Mouse (Mus musculus) stomach, embryonic 14.5 days (tissue): ENCODE data around the gene Defb30. TPM values are rescaled to one million over a fixed set of nuclear protein-coding genes. Genes with fewer than 3 reads are reported as not detected.

Experiments
- ATAC-seq: fragments of 200-750 bp; cut with Nextera tagmentation; 2 replicates; pipeline ENCODE4 v1.8.0; 2017; ENCODE audit warnings: low read depth, moderate TSS enrichment; ENCODE audit not compliant: insufficient number of reproducible peaks, insufficient read depth, low FRiP score
- H3K27ac ChIP-seq: fragments of 300-500 bp; sonication (generic); 2 replicates; pipeline ENCODE4 v1.5.1; 2014; ENCODE audit warnings: mild to moderate bottlenecking, low read length, moderate library complexity, mixed read lengths
- H3K27me3 ChIP-seq: fragments of 300-500 bp; sonication (generic); 2 replicates; pipeline ENCODE4 v1.6.1; 2014; ENCODE audit warnings: low read length, control low read depth, mixed read lengths; ENCODE audit not compliant: control insufficient read depth, insufficient read depth
- H3K36me3 ChIP-seq: fragments of 300-500 bp; sonication (generic); 2 replicates; pipeline ENCODE4 v1.6.1; 2014; ENCODE audit warnings: mild to moderate bottlenecking, control low read depth, low read length, moderate library complexity, mixed read lengths; ENCODE audit not compliant: control insufficient read depth, insufficient read depth
- H3K4me1 ChIP-seq: fragments of 300-500 bp; sonication (generic); 2 replicates; pipeline ENCODE4 v1.6.1; 2014; ENCODE audit warnings: low read length, control low read depth, mixed read lengths; ENCODE audit not compliant: control insufficient read depth, insufficient read depth
- H3K4me2 ChIP-seq: fragments of 300-500 bp; sonication (generic); replicated peaks from 2 replicates; pipeline ENCODE4 v1.6.1; 2014; ENCODE audit warnings: low read depth, low read length, control low read depth
- H3K4me3 ChIP-seq: fragments of 300-500 bp; sonication (generic); 2 replicates; pipeline ENCODE4 v1.5.1; 2014; ENCODE audit warnings: low read depth, low read length, control low read depth
- H3K9ac ChIP-seq: fragments of 300-500 bp; sonication (generic); replicated peaks from 2 replicates; pipeline ENCODE4 v1.6.1; 2014; ENCODE audit warnings: low read depth, mild to moderate bottlenecking, control low read depth, low read length, moderate library complexity, mixed read lengths
- H3K9me3 ChIP-seq: fragments of 300-500 bp; sonication (generic); 2 replicates; pipeline ENCODE4 v1.6.1; 2016; ENCODE audit warnings: low read depth, low read length, control low read depth; ENCODE audit not compliant: control insufficient read depth
- WGBS: fragments of 180-500 bp; shearing (Covaris S2); extraction: QIAGEN DNeasy Blood & Tissue Kit; methylation state at CpG from one replicate; pipeline ENCODE4 v1.1.7; 2014; 5-methylcytosine and 5-hydroxymethylcytosine counted together
- polyA plus RNA-seq: library from polyadenylated mRNA; unstranded; fragments of >200 nt; fragmentation: Nextera tagmentation; extraction: Ambion mirVana; gene quantifications from 2 replicates; pipeline ENCODE4 v1.2.1, GENCODE M21; 2014

Gene Defb30
- polyA plus RNA-seq, 1 experiment from 2014 or later: not detected

DNA sequence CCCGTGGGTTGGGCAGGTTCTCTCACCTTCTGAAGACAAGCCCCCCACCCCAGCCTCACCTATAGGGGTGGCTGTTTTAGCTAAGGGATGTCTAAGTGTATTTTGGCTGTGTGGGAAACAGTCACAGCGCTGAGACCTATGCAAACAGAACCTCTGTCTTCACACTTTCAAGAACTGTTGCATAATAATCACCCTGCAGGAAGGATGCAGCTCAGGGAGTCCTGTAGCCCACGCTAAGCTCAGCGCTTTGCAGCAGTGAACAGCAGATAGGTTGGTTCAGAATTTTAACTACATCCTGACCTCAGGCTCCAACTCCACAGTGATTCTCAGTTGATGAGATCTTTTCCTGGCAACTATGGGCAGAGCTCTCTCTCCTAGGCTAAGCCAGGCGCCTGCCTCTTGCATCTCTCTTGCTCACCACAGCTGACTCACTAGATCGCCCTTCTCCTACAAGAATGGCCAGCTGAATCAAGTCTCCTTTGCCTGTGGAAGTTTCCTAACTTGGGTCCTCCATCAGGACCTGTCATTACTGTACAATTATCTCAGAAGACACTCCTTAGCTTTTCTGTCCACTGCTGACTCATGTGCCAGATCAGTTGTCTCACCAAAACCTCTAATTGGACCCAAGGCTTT lies 29.1 kb downstream of the Defb30 start:
- ATAC-seq: no peak
- Histone ChIP-seq H3K4me3 (no peak overlapping the region), H3K36me3 (no peaks in the 10 kb centered on the region), H3K9me3 (no peaks in the 10 kb centered on the region), H3K4me2 (no peak overlapping the region), H3K27me3 (no peaks in the 10 kb centered on the region), H3K4me1 (no peaks in the 10 kb centered on the region), H3K9ac (no peak overlapping the region), H3K27ac (no peak overlapping the region)
- 54% methylated on average over 6 of the region's 6 CpGs for WGBS

GRCm38 (mm10) chr14:63014667-63015066 lies 35.1 kb downstream of the Defb30 start:
- no peaks in the 10 kb centered on the region for H3K9me3 ChIP-seq
- no peaks in the 10 kb centered on the region for H3K4me1 ChIP-seq
- H3K27ac ChIP-seq: no peak overlapping the region
- no peaks in the 10 kb centered on the region for H3K36me3 ChIP-seq
- H3K4me3 ChIP-seq: no peak overlapping the region
- H3K27me3 ChIP-seq: no peaks in the 10 kb centered on the region
- no peak overlapping the region for H3K9ac ChIP-seq
- 91% methylated on average over 4 of the region's 4 CpGs for WGBS
- no peak overlapping the region for H3K4me2 ChIP-seq
- no peak for ATAC-seq

- Histone ChIP-seq H3K27me3 (no peaks in the 10 kb centered on the region), H3K4me1 (no peaks in the 10 kb centered on the region), H3K4me3 (no peak overlapping the region), H3K27ac (no peak overlapping the region), H3K9ac (no peak overlapping the region), H3K36me3 (no peaks in the 10 kb centered on the region), H3K9me3 (no peaks in the 10 kb centered on the region), H3K4me2 (no peak overlapping the region)
- ATAC-seq: no peak
- 68% methylated on average over 4 of the region's 4 CpGs for WGBS
Measured at GRCm38 (mm10) chr14:63013082-63013481, 36.7 kb downstream of the Defb30 start.

DNA sequence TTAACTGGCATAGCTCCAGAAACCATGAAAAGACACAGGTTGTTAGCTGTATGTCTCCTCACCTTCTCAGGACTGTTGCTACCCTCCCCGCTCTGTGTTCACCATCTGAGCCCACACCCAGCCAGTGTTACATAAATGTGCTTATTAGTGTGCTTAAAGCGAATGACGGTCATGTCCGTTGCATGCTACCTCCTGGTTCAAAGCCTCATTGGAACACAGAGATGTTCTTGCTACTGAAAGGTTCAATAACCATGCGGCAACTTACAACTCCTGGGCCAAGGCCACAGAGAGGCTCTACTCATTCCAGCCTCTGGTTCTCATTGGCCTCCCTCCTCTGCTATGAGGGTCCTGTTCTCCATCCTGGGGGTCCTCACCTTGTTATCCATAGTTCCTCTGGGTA lies 38.3 kb downstream of the Defb30 start, which contains the start of gene Defb43:
Gene Defb43, plus strand, starts transcription at position 301 of the 400 bp plus-strand sequence.
- no peak within 1 kb of the TSS for H3K4me2 ChIP-seq
- H3K4me3 ChIP-seq: no peak within 1 kb of the TSS
- H3K27me3 ChIP-seq: no peaks in the 10 kb centered on the region
- no peaks in the 10 kb centered on the region for H3K4me1 ChIP-seq
- no peaks in the 10 kb centered on the region for H3K9me3 ChIP-seq
- WGBS: 92% methylated on average over 5 of the region's 5 CpGs
- no peak within 1 kb of the TSS for H3K27ac ChIP-seq
- ATAC-seq: no peak
- no peak within 1 kb of the TSS for H3K9ac ChIP-seq
- no peaks in the 10 kb centered on the region for H3K36me3 ChIP-seq

DNA sequence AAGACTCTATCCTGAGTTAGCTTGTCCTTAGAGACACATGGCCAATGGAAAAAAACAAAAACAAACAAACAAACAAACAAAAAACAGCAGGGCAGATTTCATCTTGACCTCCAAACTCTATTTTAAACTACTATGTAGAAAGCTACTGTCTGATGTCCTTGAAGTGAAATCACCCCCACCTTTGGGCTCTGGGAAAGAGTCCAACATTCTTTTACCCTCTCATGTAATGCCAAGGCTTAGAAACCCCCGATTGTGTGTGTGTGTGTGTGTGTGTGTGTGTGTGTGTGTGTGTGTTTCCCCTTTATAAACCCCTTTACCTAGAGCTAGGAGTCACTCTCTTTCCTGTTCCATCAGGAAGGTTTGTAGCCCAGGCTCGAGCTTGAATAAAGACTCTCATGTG lies 47.2 kb downstream of the Defb30 start:
- no peak overlapping the region for H3K4me3 ChIP-seq
- WGBS: 60% methylated on average over 2 of the region's 2 CpGs
- H3K27me3 ChIP-seq: no peaks in the 10 kb centered on the region
- no peaks in the 10 kb centered on the region for H3K4me1 ChIP-seq
- H3K4me2 ChIP-seq: no peak overlapping the region
- H3K27ac ChIP-seq: no peak overlapping the region
- H3K9ac ChIP-seq: no peak overlapping the region
- no peaks in the 10 kb centered on the region for H3K36me3 ChIP-seq
- H3K9me3 ChIP-seq: no peaks in the 10 kb centered on the region
- no peak for ATAC-seq

DNA sequence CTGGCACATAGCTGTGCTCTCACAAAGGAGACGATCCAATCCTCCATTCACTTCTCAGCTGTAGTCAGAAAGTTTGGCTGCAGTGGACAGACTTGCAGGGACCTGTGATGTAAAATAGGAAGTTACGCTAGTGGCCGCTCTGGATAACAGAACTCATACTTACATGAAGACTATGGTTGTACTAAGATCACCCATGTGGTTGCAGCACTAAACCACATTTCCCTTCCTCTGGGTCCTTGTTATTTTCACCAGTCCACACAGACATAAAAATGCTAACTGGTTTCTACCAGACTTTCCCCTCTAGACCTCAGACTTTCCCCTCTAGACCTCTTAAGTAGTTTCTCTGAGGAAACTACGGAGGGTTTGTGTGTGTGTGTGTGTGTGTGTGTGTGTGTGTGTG lies 50.8 kb downstream of the Defb30 start:
- no peak overlapping the region for H3K4me3 ChIP-seq
- no peaks in the 10 kb centered on the region for H3K36me3 ChIP-seq
- H3K27ac ChIP-seq: no peak overlapping the region
- no peaks in the 10 kb centered on the region for H3K9me3 ChIP-seq
- no peaks in the 10 kb centered on the region for H3K4me1 ChIP-seq
- 90% methylated on average over 4 of the region's 4 CpGs for WGBS
- H3K4me2 ChIP-seq: no peak overlapping the region
- H3K9ac ChIP-seq: no peak overlapping the region
- no peaks in the 10 kb centered on the region for H3K27me3 ChIP-seq
- ATAC-seq: no peak

DNA sequence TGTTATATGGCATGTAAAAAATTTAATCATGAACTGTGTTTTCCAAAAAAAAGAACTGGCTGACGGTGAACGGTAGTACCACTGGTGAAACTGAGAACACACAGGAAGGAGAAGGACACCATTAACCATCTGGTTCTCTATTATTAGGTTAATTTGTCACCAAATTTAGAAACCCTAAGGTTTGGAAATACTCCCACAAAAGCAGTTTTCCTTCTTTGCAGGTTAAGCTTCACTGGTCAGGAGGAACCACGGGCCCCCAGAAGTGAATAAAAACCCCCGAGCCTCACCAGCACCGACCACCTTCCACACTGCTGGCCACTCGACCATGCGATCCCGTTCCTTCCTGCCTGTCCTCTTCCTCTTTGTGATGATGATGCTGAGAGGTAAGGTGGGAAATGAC lies 52.0 kb downstream of the Defb30 start, which contains the start of gene Defb47:
Gene Defb47, plus strand, starts transcription at position 301 of the 400 bp plus-strand sequence.
- no peak for ATAC-seq
- Histone ChIP-seq H3K9me3 (no peaks in the 10 kb centered on the region), H3K27ac (no peak within 1 kb of the TSS), H3K4me3 (no peak within 1 kb of the TSS), H3K4me2 (no peak within 1 kb of the TSS), H3K36me3 (no peaks in the 10 kb centered on the region), H3K4me1 (no peaks in the 10 kb centered on the region), H3K9ac (no peak within 1 kb of the TSS), H3K27me3 (no peaks in the 10 kb centered on the region)
- WGBS: 85% methylated on average over 8 of the region's 8 CpGs

DNA sequence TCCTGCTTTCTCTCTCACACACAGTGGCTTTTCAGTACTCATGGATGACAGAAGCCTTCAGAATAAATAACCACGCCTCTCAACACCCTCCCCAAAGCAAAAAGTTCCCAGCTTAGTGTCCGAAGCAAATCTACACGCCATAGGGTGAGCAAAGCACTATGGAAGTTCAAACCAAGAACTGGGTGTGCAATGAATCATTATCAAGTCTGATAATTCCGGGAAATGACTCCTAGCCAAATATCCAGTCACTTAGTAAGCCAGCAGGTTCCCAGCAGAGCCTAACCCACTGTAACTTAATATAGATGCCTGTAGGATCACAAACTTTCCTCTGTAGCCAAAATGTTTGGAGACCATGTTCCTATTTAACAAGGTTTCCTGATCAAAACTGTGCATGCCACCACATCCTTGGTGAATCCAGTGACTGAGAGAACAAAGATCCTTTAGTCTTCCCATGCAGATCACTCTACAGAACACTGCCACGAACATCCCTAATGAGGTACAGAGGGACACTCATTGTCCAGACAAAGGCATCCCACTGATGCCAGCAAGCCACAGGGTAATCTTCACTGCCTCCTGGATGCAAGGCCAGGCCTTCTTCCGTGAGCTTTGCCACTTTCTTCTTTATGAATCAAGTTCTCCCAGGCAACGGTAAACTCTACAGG lies 57.8 kb downstream of the Defb30 start:
- Histone ChIP-seq H3K36me3 (no peaks in the 10 kb centered on the region), H3K4me2 (no peak overlapping the region), H3K9ac (no peak overlapping the region), H3K27me3 (no peaks in the 10 kb centered on the region), H3K4me1 (no peaks in the 10 kb centered on the region), H3K9me3 (no peaks in the 10 kb centered on the region), H3K4me3 (no peak overlapping the region), H3K27ac (no peak overlapping the region)
- no peak for ATAC-seq
- WGBS: 72% methylated on average over 7 of the region's 7 CpGs
